Mouse (Mus musculus) cerebellum, postnatal 25 days (tissue): ENCODE results near the gene Castor1.

ENCODE experiments used
- DNase-seq, 2 experiments: peaks; one replicate each; pipeline ENCODE4 v3.0.0; 2021; ENCODE audit warnings: mixed read lengths in 2 of 2

Gene Castor1

GRCm38 (mm10) chr11:4207655-4208054 lies 10.4 kb upstream of the Castor1 start:
- no peak for DNase-seq

GRCm38 (mm10) chr11:4209556-4209955 lies 8.5 kb upstream of the Castor1 start:
- no peak for DNase-seq

- no peak for DNase-seq
Observed at GRCm38 (mm10) chr11:4210786-4211185, 7.2 kb upstream of the Castor1 start.

- no peak for DNase-seq
Observed at GRCm38 (mm10) chr11:4213107-4213506, 4.9 kb upstream of the Castor1 start.

GRCm38 (mm10) chr11:4214572-4214971 lies 3.5 kb upstream of the Castor1 start:
- DNase-seq, result no peak

GRCm38 (mm10) chr11:4215061-4215460 lies 3.0 kb upstream of the Castor1 start:
- DNase-seq, result no peak

- no peak for DNase-seq
Observed at GRCm38 (mm10) chr11:4216248-4217000, 1.6 kb upstream of the Castor1 start.

GRCm38 (mm10) chr11:4218637-4219036 lies 612 bp downstream of the Castor1 start:
- DNase-seq, result no peak

GRCm38 (mm10) chr11:4219317-4219751 lies 1.3 kb downstream of the Castor1 start:
- peak; percentile 71 to 82 for DNase-seq

- DNase-seq, result no peak
Observed at GRCm38 (mm10) chr11:4219908-4220307, 1.9 kb downstream of the Castor1 start.

GRCm38 (mm10) chr11:4220443-4221400 lies 2.7 kb downstream of the Castor1 start:
- DNase-seq, result peak; percentile 88 to 92

- DNase-seq, result no peak
Observed at GRCm38 (mm10) chr11:4222046-4222950, 4.3 kb downstream of the Castor1 start.

GRCm38 (mm10) chr11:4223393-4224188 lies 5.6 kb downstream of the Castor1 start:
- DNase-seq, result no peak

GRCm38 (mm10) chr11:4224223-4224622 lies 6.2 kb downstream of the Castor1 start:
- DNase-seq, result no peak

- no peak for DNase-seq
Observed at GRCm38 (mm10) chr11:4226569-4227325, 8.7 kb downstream of the Castor1 start.

GRCm38 (mm10) chr11:4228463-4228862 lies 10.4 kb downstream of the Castor1 start:
- peak; percentile 88 to 89 for DNase-seq

GRCm38 (mm10) chr11:4229841-4230240 lies 11.8 kb downstream of the Castor1 start:
- DNase-seq, result no peak

GRCm38 (mm10) chr11:4231435-4231834 lies 13.4 kb downstream of the Castor1 start:
- DNase-seq, result no peak

- DNase-seq, result no peak
Observed at GRCm38 (mm10) chr11:4232644-4233043, 14.6 kb downstream of the Castor1 start.

- DNase-seq, result no peak
Observed at GRCm38 (mm10) chr11:4235052-4235655, 17.1 kb downstream of the Castor1 start.
